Mouse (Mus musculus) ES-Bruce4 (cell line): Measurements from ENCODE around the gene Caln1.

Source experiments
- CTCF ChIP-seq: IDR thresholded peaks from one replicate; pipeline ENCODE4 v1.8.1; 2011; ENCODE audit warnings: low read depth, low read length
- EP300 ChIP-seq: IDR thresholded peaks from 2 replicates; pipeline ENCODE4 v1.6.1; 2011; ENCODE audit warnings: low read depth, low read length; ENCODE audit not compliant: insufficient read depth
- POLR2A ChIP-seq: IDR thresholded peaks from one replicate; pipeline ENCODE4 v1.8.1; 2011; ENCODE audit warnings: low read length; ENCODE audit not compliant: insufficient read depth

GRCm38 (mm10) chr5:130825797-130826196 lies 456.5 kb downstream of the Caln1 start:
- TF ChIP-seq CTCF (no peak), POLR2A (no peak), EP300 (no peak)
